Mouse (Mus musculus) spleen, adult 2 months (tissue): ENCODE results near the gene Setd1b.

ENCODE experiments used
- CTCF ChIP-seq: fragments of 200-500 bp; IDR thresholded peaks from 2 replicates; pipeline ENCODE4 v1.5.1; 2011; ENCODE audit warnings: mild to moderate bottlenecking, inconsistent platforms; ENCODE audit not compliant: insufficient read depth, insufficient read length, insufficient replicate concordance; ENCODE audit errors: extremely low read depth
- POLR2A ChIP-seq: fragments of 200-500 bp; IDR thresholded peaks from 2 replicates; pipeline ENCODE4 v1.6.1; 2011; ENCODE audit warnings: low read depth, low read length, inconsistent platforms

DNA sequence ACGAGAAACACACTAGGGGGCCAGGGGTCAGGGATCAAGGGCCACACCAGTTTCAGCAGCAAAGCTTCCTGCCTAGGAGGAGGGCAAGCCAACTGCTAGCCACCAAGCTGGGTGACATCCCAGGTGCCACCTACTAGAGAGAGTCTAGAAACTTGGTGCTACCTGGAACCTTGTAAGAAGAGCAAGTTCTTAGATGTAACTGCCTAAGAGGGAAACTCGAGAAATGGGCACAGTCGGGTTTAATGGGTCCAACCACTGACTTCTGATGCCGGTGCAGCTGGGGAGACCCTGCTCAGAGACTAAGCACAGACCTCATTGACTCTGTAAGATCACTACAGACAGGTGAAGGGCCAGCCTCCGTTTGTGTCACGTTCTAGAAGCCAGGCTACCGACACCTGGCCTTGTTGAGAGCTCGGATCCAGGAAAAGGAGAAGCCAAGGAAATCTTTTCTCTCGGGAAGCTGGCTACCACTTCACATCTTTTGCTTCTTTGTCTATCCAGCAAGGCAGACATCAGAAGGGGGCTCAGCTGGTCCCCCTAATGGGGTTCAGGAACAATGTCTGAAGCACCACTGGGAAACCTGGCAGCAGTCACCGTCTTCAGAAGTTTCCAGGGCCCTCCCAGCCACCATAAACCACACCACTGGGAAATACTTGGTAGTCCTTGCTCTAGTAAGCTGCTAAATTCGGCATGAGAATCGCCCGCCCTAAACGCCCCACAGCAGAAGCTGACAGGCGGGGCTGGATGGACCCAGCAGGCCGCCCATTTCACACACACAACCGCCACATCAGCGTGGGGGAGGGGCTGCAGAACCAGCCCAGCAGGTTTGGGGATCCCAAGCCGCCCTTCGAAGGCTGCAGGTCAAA lies 4.7 kb upstream of the Setd1b start:
- TF ChIP-seq POLR2A: no peak
- TF ChIP-seq CTCF: no peak
